Mouse (Mus musculus): ENCODE measurements around the gene Zcchc3. TPM values are rescaled to one million over a fixed set of nuclear protein-coding genes. Genes with fewer than 3 reads are reported as not detected.
A peak's percentile ranks its signal among the peaks of the same experiment; 100 is the strongest.

The Zcchc3 gene
- total RNA-seq, 2 experiments from 2014 or later = 12.5 to 13.8 TPM

- intact Hi-C loops (cut with DNase I) = no loop called here
- DNase-seq = no peak
These were observed 3.4 kb downstream of the Zcchc3 start for GRCm38 (mm10) chr2:152411471-152411870.

DNA sequence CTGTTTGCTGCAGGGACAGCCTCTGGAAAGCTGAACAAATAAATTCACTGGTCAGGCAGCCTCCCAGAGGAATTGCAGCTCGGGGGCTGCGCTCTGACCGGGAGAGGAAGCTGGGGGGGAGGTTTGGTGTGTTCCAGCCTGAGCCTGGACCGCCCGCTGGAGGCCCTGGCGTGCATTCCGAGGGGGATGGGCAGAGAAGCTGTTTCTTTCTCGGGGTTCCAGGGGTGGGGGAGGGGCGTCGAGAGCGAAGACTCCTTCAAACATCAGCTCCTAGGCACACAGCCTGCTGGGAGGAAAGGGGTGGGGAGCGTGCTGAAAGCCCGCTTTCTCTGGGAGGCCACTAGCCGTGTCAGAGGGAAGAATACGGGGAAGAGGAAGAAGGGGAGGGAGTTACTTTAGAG lies 3.9 kb downstream of the Zcchc3 start:
- intact Hi-C loops (cut with DNase I) = no loop called here
- peak; percentile 92 for DNase-seq

- intact Hi-C loops (cut with DNase I) = no loop called here
- no peak for DNase-seq
These were observed 5.0 kb downstream of the Zcchc3 start for GRCm38 (mm10) chr2:152409781-152410180.

GRCm38 (mm10) chr2:152406126-152406525 lies 8.7 kb downstream of the Zcchc3 start:
- peak; percentile 96 for DNase-seq
- intact Hi-C loops (cut with DNase I) = no loop called here

DNA sequence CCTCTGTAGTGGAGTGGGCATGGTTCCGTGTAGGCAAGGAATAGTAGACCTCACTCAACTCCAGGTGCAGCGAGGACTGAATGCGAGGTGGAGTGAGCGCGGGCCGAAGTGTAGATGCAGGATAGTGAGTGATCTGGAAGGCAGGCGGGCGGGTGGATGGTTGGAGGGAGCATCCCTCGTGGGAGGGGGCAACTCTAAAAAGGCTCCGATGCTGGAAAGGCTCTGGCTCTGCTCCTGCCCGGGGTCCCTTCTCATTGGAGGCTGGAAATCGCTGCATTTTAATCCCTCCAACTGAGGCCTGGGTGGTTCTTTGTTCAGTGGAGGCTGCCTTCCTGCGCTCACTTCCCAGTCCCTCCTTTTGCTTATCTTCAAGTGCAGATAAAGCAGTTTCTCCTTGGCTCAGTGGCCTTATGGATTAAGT lies 15.7 kb downstream of the Zcchc3 start:
- no peak for DNase-seq
- intact Hi-C loops (cut with DNase I) = no loop called here

DNA sequence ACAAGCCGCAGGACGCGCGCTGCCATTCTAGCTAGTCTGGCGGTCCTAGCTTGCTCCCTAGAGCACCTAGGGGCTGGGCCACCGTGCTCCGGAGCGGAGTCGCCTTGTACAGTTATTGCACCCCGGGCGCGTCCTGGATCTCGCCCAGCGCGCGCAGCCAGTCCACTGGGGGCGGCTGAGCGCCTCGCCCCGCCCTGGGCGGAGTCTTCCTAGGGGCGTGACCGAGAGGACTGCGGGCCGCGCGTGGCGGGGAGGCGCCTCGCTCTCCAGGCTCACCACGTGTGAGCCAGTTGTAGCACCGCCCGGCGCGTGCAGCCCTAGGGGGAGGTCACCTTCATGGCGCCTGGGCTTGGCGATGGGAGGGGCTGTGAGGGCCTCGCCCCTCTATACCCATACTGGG lies 16.1 kb downstream of the Zcchc3 start:
- intact Hi-C loops (cut with DNase I) = no loop called here
- DNase-seq = peak; percentile 93

DNA sequence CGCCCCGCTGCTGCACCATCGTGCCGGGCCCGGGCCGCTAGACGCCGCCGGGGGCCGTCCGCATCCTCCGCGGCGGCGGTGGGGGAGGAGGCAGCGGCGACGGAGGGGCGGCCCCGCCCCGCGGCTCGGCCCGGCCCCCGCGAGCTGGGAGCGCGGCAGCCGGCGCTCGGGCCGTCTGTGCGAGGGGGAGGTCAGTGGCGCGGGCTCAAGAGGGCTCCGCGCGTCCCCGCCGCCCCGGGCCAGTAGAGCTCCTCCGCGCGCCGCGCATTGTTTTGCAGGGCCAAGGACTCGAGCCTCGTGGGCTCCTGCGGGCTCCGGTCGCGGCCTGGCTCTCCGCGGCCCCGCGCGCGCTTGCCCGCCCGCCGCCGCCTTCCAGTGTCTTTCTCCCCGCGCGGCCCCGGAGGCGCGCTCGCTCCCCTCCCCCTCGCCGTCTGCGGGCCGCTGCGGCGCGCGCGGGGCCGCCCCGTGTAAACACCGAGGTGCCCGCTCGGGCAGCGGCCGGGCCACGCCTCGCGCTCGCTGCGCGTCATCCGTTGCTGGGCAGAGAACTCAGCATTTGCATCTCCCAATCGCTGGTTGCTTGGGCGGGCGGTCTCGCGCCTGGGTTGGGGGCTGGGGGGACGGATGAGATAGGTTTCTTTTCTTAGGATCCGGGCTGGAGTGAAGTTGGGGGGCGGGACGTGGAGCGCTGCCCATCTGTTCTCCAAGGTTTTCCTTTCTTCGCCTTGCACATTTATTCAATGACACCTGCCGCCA lies 17.0 kb downstream of the Zcchc3 start, which contains the start of gene Sox12:
Gene Sox12 (minus strand): TSS at position 384 of the 756 bp plus-strand sequence.
- intact Hi-C loops (cut with DNase I) = no loop called here

DNA sequence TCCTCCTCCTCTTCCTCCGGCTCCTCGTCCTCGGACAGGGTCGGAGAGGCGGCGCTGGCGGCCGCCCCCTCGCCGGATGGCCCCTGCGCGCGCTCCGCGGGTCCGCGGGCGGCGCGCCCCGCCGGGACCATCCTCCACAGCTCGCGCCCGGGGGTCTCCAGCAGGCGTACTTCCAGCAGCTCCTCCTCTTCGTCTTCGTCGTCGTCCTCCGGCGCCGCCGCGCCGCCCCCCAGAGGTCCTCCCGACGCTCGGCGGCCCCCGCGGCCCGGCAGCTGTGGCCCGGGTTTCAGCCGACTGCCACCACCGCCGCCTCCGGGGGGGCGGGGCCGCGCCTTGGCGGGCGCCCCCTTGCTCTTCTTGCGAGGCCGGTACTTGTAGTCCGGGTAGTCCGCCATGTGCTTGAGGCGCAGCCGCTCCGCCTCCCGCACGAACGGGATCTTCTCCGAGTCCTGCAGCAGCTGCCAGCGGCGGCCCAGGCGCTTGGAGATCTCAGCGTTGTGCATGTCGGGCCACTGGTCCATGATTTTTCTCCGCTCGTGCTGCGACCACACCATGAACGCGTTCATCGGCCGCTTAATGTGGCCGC lies 17.7 kb downstream of the Zcchc3 start:
- intact Hi-C loops (cut with DNase I) = no loop called here
- DNase-seq = peak; percentile 91

More for the DNA sequence above, 17.0 kb downstream of the Zcchc3 start, which contains the start of gene Sox12:
- DNase-seq = peak; percentile 99

DNA sequence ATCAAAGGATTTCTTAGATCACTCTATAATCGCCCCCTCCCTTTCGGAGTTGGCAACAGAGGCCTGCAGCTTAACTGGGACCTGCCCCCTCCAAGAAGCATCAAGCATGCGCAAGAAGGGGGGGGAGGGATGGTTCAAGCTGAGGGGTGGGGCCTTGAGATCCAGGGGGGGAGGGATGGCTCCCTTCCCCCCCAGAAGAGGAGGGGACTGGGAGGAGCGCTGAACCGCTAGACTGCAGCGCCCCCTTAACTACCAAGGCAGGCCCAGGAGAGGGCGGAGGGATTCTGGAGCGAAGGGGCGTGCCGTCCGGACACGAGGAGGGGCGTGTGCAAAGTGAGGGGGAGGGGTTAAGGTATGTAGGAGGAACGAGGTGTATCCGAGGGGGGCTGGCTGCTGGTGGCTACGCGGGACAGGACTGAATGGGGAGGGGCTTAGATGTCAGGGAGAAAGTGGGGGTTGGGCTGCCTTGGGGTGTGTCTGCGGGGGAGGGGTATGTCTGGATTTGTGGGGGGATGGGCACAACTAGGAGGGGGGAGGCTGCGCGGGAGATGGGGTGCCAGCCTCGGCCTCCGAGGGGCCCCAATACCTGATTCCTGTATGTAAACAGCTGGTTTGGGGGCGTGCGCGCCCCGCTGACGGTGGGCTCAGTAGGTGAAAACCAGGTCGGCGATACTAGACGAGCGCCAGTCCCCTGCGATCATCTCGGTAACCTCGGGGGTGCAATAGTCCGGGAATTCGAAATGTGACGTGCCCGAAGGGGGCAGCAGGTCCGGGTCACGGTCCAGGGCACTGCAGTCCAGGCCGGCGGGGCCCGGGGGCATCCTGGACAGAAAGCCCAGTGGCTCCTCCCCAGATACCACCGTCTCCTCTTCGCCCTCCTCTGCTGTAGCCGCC lies 18.5 kb downstream of the Zcchc3 start:
- intact Hi-C loops (cut with DNase I) = no loop called here
- peak; percentile 96 for DNase-seq

DNA sequence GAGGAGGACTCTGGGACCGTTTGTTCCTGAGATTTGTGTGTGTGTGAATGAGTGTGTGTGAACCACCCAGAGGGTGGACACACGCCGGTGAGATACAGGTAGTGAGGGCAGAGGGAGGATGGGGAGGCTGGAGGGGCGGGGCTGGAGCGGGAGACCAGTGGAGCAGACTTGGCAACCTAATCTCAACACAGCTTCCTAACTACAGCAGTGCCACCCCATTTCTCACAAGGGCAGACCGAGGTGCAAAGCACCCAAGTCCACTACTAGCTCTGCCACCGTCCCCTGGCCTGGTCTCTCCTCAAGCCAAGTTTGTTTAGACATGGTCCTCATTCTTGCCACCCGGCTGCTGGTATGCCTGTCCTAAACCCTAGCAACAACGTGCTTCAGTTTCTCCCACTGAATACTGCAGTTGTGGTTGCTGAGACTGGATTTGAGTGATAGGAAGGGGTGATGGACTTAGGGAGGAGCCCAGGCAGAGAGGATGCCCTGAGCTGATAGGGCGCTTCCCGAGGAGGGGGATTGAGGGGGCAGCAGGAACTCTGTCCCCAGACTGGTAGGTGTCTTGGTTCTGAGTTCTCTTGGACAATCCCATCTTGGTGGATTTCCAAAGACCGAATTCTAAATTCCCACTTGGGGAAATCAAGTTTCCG lies 19.4 kb downstream of the Zcchc3 start:
- intact Hi-C loops (cut with DNase I) = no loop called here
- DNase-seq = no peak

GRCm38 (mm10) chr2:152393225-152394017 lies 21.4 kb downstream of the Zcchc3 start:
- no peak for DNase-seq
- intact Hi-C loops (cut with DNase I) = loop anchor here (5.0 kb wide), 1 partner anchor 44 kb away; no protein-coding TSS in a partner anchor

DNA sequence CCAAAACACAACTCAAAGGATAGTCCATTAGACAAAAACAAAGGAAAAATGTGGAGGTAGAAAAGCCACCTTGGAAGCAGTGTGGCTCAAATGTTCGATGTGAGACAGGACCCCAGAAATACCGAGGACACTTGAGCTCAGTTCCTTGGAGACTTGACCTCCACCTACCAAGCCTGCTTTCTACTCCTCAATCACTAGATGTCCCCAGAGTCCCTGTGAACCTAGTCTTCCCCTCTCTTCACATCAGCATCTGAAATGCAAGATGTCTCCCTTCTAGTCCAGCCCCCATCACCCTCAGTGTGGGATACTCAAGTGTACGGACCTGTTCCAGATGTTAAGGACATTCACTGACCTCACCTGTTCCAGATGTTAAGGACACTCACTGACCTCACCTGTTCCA lies 22.0 kb downstream of the Zcchc3 start:
- peak; percentile 35 for DNase-seq
- intact Hi-C loops (cut with DNase I) = loop anchor here (5.0 kb wide), 1 partner anchor 45 kb away; no protein-coding TSS in a partner anchor

DNA sequence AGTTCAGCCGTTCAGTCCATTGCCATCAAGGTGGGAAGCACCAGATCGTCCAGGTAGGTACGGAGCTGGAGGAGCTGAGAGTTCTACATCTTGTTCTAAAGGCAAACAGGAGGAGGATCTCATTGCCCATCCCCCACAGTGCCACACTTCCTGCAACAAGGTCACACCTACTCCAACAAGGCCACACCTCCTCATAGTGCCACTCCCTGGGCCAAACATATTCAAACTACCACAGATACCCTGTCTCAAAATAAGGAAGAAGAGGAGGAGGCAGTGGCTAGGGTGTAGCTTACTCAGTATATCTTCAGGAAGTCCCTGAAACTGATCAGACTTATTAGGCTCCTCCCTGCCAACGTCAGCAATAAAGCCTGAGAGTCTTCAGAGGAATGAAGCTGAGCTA lies 30.6 kb downstream of the Zcchc3 start:
- intact Hi-C loops (cut with DNase I) = no loop called here
- no peak for DNase-seq

- DNase-seq = peak; percentile 57
- intact Hi-C loops (cut with DNase I) = no loop called here
These were observed 38.5 kb downstream of the Zcchc3 start, which contains the start of gene Nrsn2 for GRCm38 (mm10) chr2:152376345-152376741. TSS of gene Nrsn2 (minus strand) at chr2:152376638.

DNA sequence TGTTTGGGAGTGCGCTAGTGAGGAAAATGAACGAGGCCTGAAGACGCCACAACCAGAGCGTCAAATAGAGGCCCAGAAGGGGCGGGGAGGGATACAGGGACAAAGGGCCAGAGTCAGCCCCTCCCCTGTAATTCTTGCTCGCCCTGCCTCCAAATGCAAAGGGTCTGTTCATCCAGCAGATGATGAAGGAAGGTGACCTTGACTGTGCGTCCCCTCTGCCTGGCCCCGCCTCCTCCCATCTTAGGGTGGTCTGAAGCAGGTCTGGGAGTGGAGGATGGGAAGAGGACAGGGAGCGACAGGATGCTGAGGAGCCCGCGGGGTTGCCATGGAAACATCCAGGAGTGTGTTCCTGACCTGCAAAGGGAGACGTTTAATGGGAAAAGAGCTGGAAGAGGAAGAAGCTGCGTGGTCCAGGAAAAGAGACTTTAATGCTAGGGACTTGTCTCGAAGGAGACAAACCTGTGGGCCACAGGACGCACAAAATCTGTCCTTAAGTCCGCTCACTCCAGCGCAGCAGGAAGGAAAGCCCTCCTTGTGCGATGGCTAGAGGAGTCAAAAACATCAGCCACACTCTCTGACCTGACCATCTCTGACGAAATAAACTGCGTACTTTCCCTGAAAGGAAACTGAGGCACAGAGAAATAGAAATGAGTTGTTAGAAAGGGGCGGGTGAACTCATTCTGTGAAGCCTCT lies 39.0 kb downstream of the Zcchc3 start:
- intact Hi-C loops (cut with DNase I) = no loop called here

GRCm38 (mm10) chr2:152373547-152373946 lies 41.3 kb downstream of the Zcchc3 start:
- intact Hi-C loops (cut with DNase I) = no loop called here
- DNase-seq = no peak

More for the DNA sequence above, 39.0 kb downstream of the Zcchc3 start:
- DNase-seq = peak; percentile 81

DNA sequence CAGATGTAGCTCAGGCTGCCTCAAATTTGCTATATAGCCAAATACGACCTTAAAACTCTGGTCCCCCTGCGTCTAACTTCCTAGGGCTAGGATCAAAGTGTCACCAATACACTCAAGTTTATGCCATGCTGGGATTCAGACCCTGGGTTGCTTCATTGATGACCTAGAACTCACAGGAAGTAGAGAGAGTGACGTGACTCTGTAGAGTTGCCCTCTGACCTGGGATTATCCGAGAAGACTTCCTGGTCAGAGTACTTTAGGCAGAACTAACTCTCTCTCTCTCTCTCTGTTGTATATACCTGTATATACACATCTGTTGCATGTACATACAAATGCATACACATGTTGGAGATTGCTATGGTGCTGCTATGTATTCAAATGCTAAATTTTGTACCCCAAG lies 42.2 kb downstream of the Zcchc3 start:
- no peak for DNase-seq
- intact Hi-C loops (cut with DNase I) = no loop called here

DNA sequence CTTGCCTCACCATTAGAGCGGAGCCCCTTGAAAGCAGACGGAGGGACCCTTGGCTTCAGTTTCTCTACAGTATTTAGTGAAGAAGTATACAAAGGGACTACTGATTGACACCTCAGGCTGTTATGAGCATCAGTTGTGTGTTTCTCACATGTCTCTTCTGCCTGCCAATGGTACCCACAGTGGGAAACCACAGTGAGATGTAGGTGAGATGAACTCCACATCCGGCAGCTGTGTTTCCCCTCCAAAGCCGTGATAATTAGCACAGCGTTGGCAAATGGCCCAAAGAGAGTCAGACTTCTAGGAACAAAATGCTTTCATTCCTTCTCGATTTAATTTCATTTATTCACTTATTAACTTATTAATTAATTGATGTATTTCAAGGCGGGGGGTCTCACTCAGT lies 42.7 kb downstream of the Zcchc3 start:
- DNase-seq = no peak
- intact Hi-C loops (cut with DNase I) = no loop called here

GRCm38 (mm10) chr2:152368532-152369140 lies 46.2 kb downstream of the Zcchc3 start:
- intact Hi-C loops (cut with DNase I) = no loop called here
- peak; percentile 63 for DNase-seq

Data from left cerebral cortex, postnatal 4 days (tissue).